Mouse (Mus musculus) spleen, adult 2 months (tissue): ENCODE measurements at regions not wholly inside any gene's neighbourhood (a gene's known extent, or its start where the extent isn't known, plus 50 kb on each side); places are given as distances from the start of the nearest gene placed in this dataset.

ENCODE experiments used
- CTCF ChIP-seq: fragments of 200-500 bp; IDR thresholded peaks from 2 replicates; pipeline ENCODE4 v1.5.1; 2011; ENCODE audit warnings: mild to moderate bottlenecking, inconsistent platforms; ENCODE audit not compliant: insufficient read depth, insufficient read length, insufficient replicate concordance; ENCODE audit errors: extremely low read depth
- POLR2A ChIP-seq: fragments of 200-500 bp; IDR thresholded peaks from 2 replicates; pipeline ENCODE4 v1.6.1; 2011; ENCODE audit warnings: low read depth, low read length, inconsistent platforms

- TF ChIP-seq POLR2A (no peak), CTCF (no peak)
Measured at GRCm38 (mm10) chrX:11626274-11626878, 298.8 kb downstream of the H2al1j start.
